In the genomic region with DNA sequence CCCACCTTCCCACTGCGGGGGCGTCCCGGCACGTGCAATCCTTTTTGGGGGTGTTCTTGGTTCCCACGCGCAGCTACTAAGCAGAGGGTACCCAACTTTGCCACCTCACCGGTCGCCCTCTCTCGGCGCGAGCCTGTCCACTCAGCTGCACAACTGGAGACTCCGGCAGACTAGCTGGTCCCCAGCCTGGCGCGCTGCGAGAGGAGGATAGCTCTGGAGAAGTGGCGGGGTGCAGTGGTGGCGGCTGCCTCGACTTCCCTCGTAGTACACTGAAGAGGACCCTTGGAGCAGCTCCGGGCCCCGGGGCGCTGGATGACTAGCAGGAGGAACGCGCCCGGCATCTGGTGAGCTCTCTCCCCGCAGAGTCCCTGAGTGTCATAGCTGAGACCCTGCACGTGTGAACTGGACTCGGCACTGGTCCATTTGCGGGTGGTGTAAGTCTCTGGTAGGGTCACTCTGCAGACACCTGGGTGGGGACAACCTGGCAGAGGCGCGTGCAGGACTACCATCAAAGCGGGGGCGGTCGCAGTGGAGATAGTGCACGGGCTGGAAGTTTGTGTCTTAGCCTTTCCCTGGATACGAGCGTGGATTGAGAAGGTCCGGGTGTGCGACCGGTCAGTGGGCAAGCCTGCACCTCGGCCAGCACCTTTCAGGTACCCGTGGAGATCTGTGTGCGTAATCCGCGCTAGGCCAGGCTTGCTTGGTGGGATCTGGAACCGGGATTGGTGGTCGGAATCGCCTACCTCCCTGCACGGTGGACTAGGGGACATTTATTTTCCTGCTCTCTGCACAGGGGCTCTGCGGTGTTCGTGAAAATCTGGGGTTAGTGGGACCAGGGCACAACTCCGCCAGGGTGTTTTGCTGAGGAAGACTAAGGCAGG, we compare ENCODE assay signal across 8 mouse cellular contexts. TPM values are rescaled to one million over a fixed set of nuclear protein-coding genes. Genes with fewer than 3 reads are reported as not detected.
A peak's percentile ranks its signal among the peaks of the same experiment; 100 is the strongest.
DNase-seq lines count a peak whose midpoint lies in the region; ATAC-seq lines count a peak whose summit lies in the region.

No protein-coding gene starts in this region.

- peak overlapping the region; percentile 75 for H3K4me3 ChIP-seq in megakaryocyte, embryonic 14.5 days (replicated peaks)
- H3K4me3 ChIP-seq in forebrain, embryonic 13.5 days, result peak overlapping the region; percentile 68
- peak overlapping the region; percentile 64 for H3K4me3 ChIP-seq in hindbrain, embryonic 14.5 days (replicated peaks; ENCODE audit: low read length)
- H3K4me3 ChIP-seq in limb, embryonic 15.5 days, result peak overlapping the region; percentile 66
- H3K4me3 ChIP-seq in neural tube, embryonic 11.5 days (ENCODE audit: low read depth, low read length), result peak overlapping the region; percentile 66

- H3K27me3 ChIP-seq in megakaryocyte, embryonic 14.5 days (replicated peaks), result peaks cover 43% of the 10 kb centered on the region
- no peaks in the 10 kb centered on the region for H3K27me3 ChIP-seq in forebrain, embryonic 13.5 days
- H3K27me3 ChIP-seq in hindbrain, embryonic 14.5 days (ENCODE audit: control insufficient read depth, insufficient read depth, low read length), result no peaks in the 10 kb centered on the region
- H3K27me3 ChIP-seq in limb, embryonic 15.5 days, result no peaks in the 10 kb centered on the region
- no peaks in the 10 kb centered on the region for H3K27me3 ChIP-seq in neural tube, embryonic 11.5 days (ENCODE audit: control insufficient read depth, insufficient read depth, low read length)

- ATAC-seq in megakaryocyte, adult 5-6 weeks (ENCODE audit: poor library complexity, severe bottlenecking), result no peak
- ATAC-seq in cerebellum, adult (ENCODE audit: insufficient number of reproducible peaks, low FRiP score, low TSS enrichment), result peak; percentile 46
- peak; percentile 68 for ATAC-seq in forebrain, embryonic 13.5 days
- peak; percentile 78 for ATAC-seq in hindbrain, embryonic 14.5 days (ENCODE audit: low FRiP score)
- peak; percentile 59 for ATAC-seq in limb, embryonic 15.5 days (ENCODE audit: insufficient number of reproducible peaks, low FRiP score, low TSS enrichment, low read depth)
- ATAC-seq in neural tube, embryonic 11.5 days (ENCODE audit: insufficient read depth, low FRiP score, low TSS enrichment), result peak; percentile 69
- no peak for ATAC-seq in activated CD4-positive, CD25-positive, alpha-beta regulatory T cell, adult 4 months

- peak overlapping the region; percentile 40; the same call in 1 of the 2 replicates for H3K27ac ChIP-seq in forebrain, embryonic 13.5 days
- H3K27ac ChIP-seq in hindbrain, embryonic 14.5 days, result no peak overlapping the region
- H3K27ac ChIP-seq in limb, embryonic 15.5 days, result peak overlapping the region; percentile 80
- no peak overlapping the region for H3K27ac ChIP-seq in neural tube, embryonic 11.5 days (ENCODE audit: low read depth, low read length)

- under 1% methylated on average over 52 of the region's 52 CpGs for WGBS in forebrain, embryonic 13.5 days
- under 1% methylated on average over 52 of the region's 52 CpGs for WGBS in hindbrain, embryonic 14.5 days
- under 1% methylated on average over 52 of the region's 52 CpGs for WGBS in limb, embryonic 15.5 days
- under 1% methylated on average over 50 of the region's 52 CpGs for WGBS in neural tube, embryonic 11.5 days

- H3K4me2 ChIP-seq in forebrain, embryonic 13.5 days, result peak overlapping the region; percentile 91
- peak overlapping the region; percentile 100 for H3K4me2 ChIP-seq in hindbrain, embryonic 14.5 days (replicated peaks)
- H3K4me2 ChIP-seq in limb, embryonic 15.5 days, result peak overlapping the region; percentile 95
- peak overlapping the region; percentile 99 for H3K4me2 ChIP-seq in neural tube, embryonic 11.5 days (ENCODE audit: low read depth)

- H3K9me3 ChIP-seq in megakaryocyte, embryonic 14.5 days, result no peaks in the 10 kb centered on the region
- H3K9me3 ChIP-seq in forebrain, embryonic 13.5 days (replicated peaks), result no peaks in the 10 kb centered on the region
- no peaks in the 10 kb centered on the region for H3K9me3 ChIP-seq in hindbrain, embryonic 14.5 days (ENCODE audit: control insufficient read depth, low read length)
- no peaks in the 10 kb centered on the region for H3K9me3 ChIP-seq in limb, embryonic 15.5 days
- H3K9me3 ChIP-seq in neural tube, embryonic 11.5 days (ENCODE audit: control insufficient read depth, low read length), result no peaks in the 10 kb centered on the region

- no peak for DNase-seq in hindbrain, embryonic 14.5 days (ENCODE audit: low spot score)
- no peak for DNase-seq in neural tube, embryonic 11.5 days (ENCODE audit: low spot score)

- peak overlapping the region; percentile 77 for H3K9ac ChIP-seq in forebrain, embryonic 13.5 days
- H3K9ac ChIP-seq in hindbrain, embryonic 14.5 days, result peak overlapping the region; percentile 63
- H3K9ac ChIP-seq in limb, embryonic 15.5 days, result peak overlapping the region; percentile 53
- H3K9ac ChIP-seq in neural tube, embryonic 11.5 days (ENCODE audit: low read length), result peak overlapping the region; percentile 54

- no peaks in the 10 kb centered on the region for H3K36me3 ChIP-seq in megakaryocyte, embryonic 14.5 days (replicated peaks; ENCODE audit: low read length)
- no peaks in the 10 kb centered on the region for H3K36me3 ChIP-seq in forebrain, embryonic 13.5 days (ENCODE audit: poor library complexity, severe bottlenecking)
- no peaks in the 10 kb centered on the region for H3K36me3 ChIP-seq in hindbrain, embryonic 14.5 days (replicated peaks; ENCODE audit: control insufficient read depth, insufficient read depth)
- peaks cover 9% of the 10 kb centered on the region; the same call in 1 of the 2 replicates for H3K36me3 ChIP-seq in limb, embryonic 15.5 days
- H3K36me3 ChIP-seq in neural tube, embryonic 11.5 days (ENCODE audit: control insufficient read depth, insufficient read depth, low read length), result no peaks in the 10 kb centered on the region

- peaks cover 17% of the 10 kb centered on the region for H3K4me1 ChIP-seq in megakaryocyte, embryonic 14.5 days
- H3K4me1 ChIP-seq in forebrain, embryonic 13.5 days, result peaks cover 24% of the 10 kb centered on the region
- no peaks in the 10 kb centered on the region; the same call in 1 of the 2 replicates for H3K4me1 ChIP-seq in hindbrain, embryonic 14.5 days (replicated peaks; ENCODE audit: control insufficient read depth, insufficient read depth, low read length)
- H3K4me1 ChIP-seq in limb, embryonic 15.5 days, result peaks cover 14% of the 10 kb centered on the region; the same call in 1 of the 2 replicates
- H3K4me1 ChIP-seq in neural tube, embryonic 11.5 days (ENCODE audit: control insufficient read depth, insufficient read depth, low read length), result no peaks in the 10 kb centered on the region; the same call in 1 of the 2 replicates

RNA-seq across cellular contexts. Expression of a gene that starts 0.6 kb away (rescaled TPM):
- polyA plus RNA-seq in megakaryocyte, embryonic 14.5 days (2012; ENCODE audit: insufficient read depth, low replicate concordance), result not detected in 2 replicates
- total RNA-seq in megakaryocyte, adult 5-6 weeks (2015), result 0.02 and 0.04 TPM in 2 replicates
- 0.07 and 0.12 TPM in 2 replicates for total RNA-seq in megakaryocyte, adult 5-6 weeks (2017)
- polyA plus RNA-seq in forebrain, embryonic 13.5 days (2015; fragmentation: Nextera tagmentation; extraction: Ambion mirVana), result 15.4 and 19.6 TPM in 2 replicates
- 12.0 and 13.6 TPM in 2 replicates for polyA plus RNA-seq in hindbrain, embryonic 14.5 days (2014; fragmentation: Nextera tagmentation; extraction: Ambion mirVana)
- 26.3 and 26.8 TPM in 2 replicates for polyA plus RNA-seq in limb, embryonic 15.5 days (2015; fragmentation: Nextera tagmentation; extraction: Ambion mirVana)
- 10.3 and 13.1 TPM in 2 replicates for polyA plus RNA-seq in neural tube, embryonic 11.5 days (2014; fragmentation: Nextera tagmentation; extraction: Ambion mirVana)
- polyA plus RNA-seq in activated CD4-positive, CD25-positive, alpha-beta regulatory T cell, adult 4 months (2017; shearing (Covaris generic)), result not detected

Comparison
In these comparisons a context has a peak if more than half of its experiments do, and no peak if none do; other contexts are left out.
1. ATAC-seq: peak in cerebellum, adult (single experiment), forebrain, embryonic 13.5 days (single experiment), hindbrain, embryonic 14.5 days (single experiment), limb, embryonic 15.5 days (single experiment) and neural tube, embryonic 11.5 days (single experiment); none in megakaryocyte, adult 5-6 weeks (single experiment) and activated CD4-positive, CD25-positive, alpha-beta regulatory T cell, adult 4 months (single experiment).
2. H3K27ac ChIP-seq: peak in forebrain, embryonic 13.5 days (single experiment) and limb, embryonic 15.5 days (single experiment); none in hindbrain, embryonic 14.5 days (single experiment) and neural tube, embryonic 11.5 days (single experiment).
3. RNA of a gene that starts 0.6 kb away (polyA plus RNA-seq): 26.3 to 26.8 TPM in limb, embryonic 15.5 days, 15.4 to 19.6 TPM in forebrain, embryonic 13.5 days, 12.0 to 13.6 TPM in hindbrain, embryonic 14.5 days and 10.3 to 13.1 TPM in neural tube, embryonic 11.5 days; not detected in activated CD4-positive, CD25-positive, alpha-beta regulatory T cell, adult 4 months and not detected in megakaryocyte, embryonic 14.5 days; every median in the first group is over 10 times any median in the second.
4. Peak in every context shown above with its lines, with median percentiles within 50 percentile points of each other: H3K4me3 ChIP-seq, H3K4me2 ChIP-seq and H3K9ac ChIP-seq.